Mouse (Mus musculus): Measurements from ENCODE around the gene Usp17la. TPM values are rescaled to one million over a fixed set of nuclear protein-coding genes. Genes with fewer than 3 reads are reported as not detected.
"Not testable (repeated sequence)": the region's sequence is repeated elsewhere in the genome, so short reads cannot be mapped to it uniquely, and the experiment has no call there.

Usp17la gene
- total RNA-seq (2022): not detected

GRCm38 (mm10) chr7:104856709-104857108, at the start of gene Usp17la:
Gene Usp17la, plus strand, starts transcription at chr7:104857009.
- not testable (repeated sequence) for DNase-seq

GRCm38 (mm10) chr7:104810335-104810734, 46.5 kb upstream of the Usp17la start:
- DNase-seq: not testable (repeated sequence)

GRCm38 (mm10) chr7:104842503-104842902, 14.3 kb upstream of the Usp17la start, which contains the start of gene Usp17lb:
Gene Usp17lb, minus strand, starts transcription at chr7:104842603.
- DNase-seq: no peak

- DNase-seq: no peak
These were observed 13.0 kb upstream of the Usp17la start for GRCm38 (mm10) chr7:104843731-104844287.

- DNase-seq: not testable (repeated sequence)
These were observed 5.3 kb upstream of the Usp17la start for GRCm38 (mm10) chr7:104851546-104851945.

GRCm38 (mm10) chr7:104855248-104855750, 1.5 kb upstream of the Usp17la start:
- DNase-seq: no peak

GRCm38 (mm10) chr7:104857683-104858082, 874 bp downstream of the Usp17la start:
- DNase-seq: no peak

GRCm38 (mm10) chr7:104861381-104861780, 4.6 kb downstream of the Usp17la start:
- peak; percentile 4 for DNase-seq

- no peak for DNase-seq
These were observed 20.9 kb downstream of the Usp17la start, which contains the start of gene Olfr665 for GRCm38 (mm10) chr7:104877731-104878130. Gene Olfr665, plus strand, starts transcription at chr7:104878031.

- DNase-seq: no peak
These were observed 39.0 kb downstream of the Usp17la start, which contains the start of gene Olfr666 for GRCm38 (mm10) chr7:104895852-104896251. Gene Olfr666, minus strand, starts transcription at chr7:104895952.

Other genes with a start within 250 kb of the Usp17la start
- gene Olfr656, start 243.1 kb upstream of the Usp17la start, total RNA-seq (2022): not detected
- gene Olfr657, start 232.2 kb upstream of the Usp17la start, total RNA-seq (2022): not detected
- not detected for gene Olfr658, start 209.7 kb upstream of the Usp17la start, total RNA-seq (2022)
- gene Olfr659, start 190.3 kb upstream of the Usp17la start, total RNA-seq (2022): not detected
- gene Olfr661, start 170.5 kb upstream of the Usp17la start, total RNA-seq (2022): not detected
- gene Usp17le, start 79.5 kb upstream of the Usp17la start, total RNA-seq (2022): not detected
- not detected for gene Usp17lb, start 14.4 kb upstream of the Usp17la start, total RNA-seq (2022)
- not detected for gene Olfr665, start 21.0 kb downstream of the Usp17la start, total RNA-seq (2022)
- gene Olfr666, start 38.9 kb downstream of the Usp17la start, total RNA-seq (2022): not detected
- gene Olfr667, start 64.5 kb downstream of the Usp17la start, total RNA-seq (2022): not detected
- not detected for gene Olfr668, start 71.0 kb downstream of the Usp17la start, total RNA-seq (2022)
- gene Olfr669, start 77.2 kb downstream of the Usp17la start, total RNA-seq (2022): not detected
- not detected for gene Olfr670, start 105.6 kb downstream of the Usp17la start, total RNA-seq (2022)
- not detected for gene Olfr671, start 122.1 kb downstream of the Usp17la start, total RNA-seq (2022)
- not detected for gene Olfr672, start 145.0 kb downstream of the Usp17la start, total RNA-seq (2022)
- not detected for gene Olfr675, start 171.5 kb downstream of the Usp17la start, total RNA-seq (2022)
- not detected for gene Olfr676, start 175.7 kb downstream of the Usp17la start, total RNA-seq (2022)
- gene Olfr677, start 194.4 kb downstream of the Usp17la start, total RNA-seq (2022): not detected
- not detected for gene Olfr678, start 207.5 kb downstream of the Usp17la start, total RNA-seq (2022)
- not detected for gene Olfr679, start 224.2 kb downstream of the Usp17la start, total RNA-seq (2022)
- not detected for gene Olfr680-ps1, start 235.8 kb downstream of the Usp17la start, total RNA-seq (2022)